Mouse (Mus musculus): ENCODE results near the gene Hmbs.
"Not testable (repeated sequence)": the region's sequence is repeated elsewhere in the genome, so short reads cannot be mapped to it uniquely, and the experiment has no call there.

DNA sequence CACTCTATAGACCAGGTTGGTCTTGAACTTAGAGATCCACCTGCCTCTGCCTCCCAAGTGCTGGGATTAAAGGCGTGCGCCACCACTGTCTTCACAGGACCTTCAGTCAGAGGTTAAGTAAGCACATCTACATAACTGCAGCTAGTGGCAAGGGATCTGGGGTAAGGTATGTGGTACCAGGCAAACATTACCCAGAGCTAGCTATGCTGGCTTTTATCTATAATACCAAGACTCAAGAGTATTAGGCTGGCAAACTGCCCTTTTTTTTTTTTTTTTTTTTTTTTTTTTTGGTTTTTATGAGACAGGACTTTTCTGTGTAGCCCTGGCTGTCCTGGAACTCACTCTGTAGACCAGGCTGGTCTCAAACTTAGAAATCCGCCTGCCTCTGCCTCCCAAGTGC lies 44.0 kb downstream of the Hmbs start:
- not testable (repeated sequence) for TF ChIP-seq POLR2A (IDR thresholded peaks at IDR 0.05; ENCODE audit: borderline replicate concordance, extremely low read depth, low read depth, low read length); CTCF (IDR thresholded peaks at IDR 0.05; ENCODE audit: insufficient read depth, low read length)
